In genomic region chr14:45239042-45239441, GRCm38 (mm10) we compare ENCODE assay signal across 18 mouse cellular contexts.
"Had no signal": no experiment of that assay in that cellular context is flagged by ENCODE, and none has a peak within 500 bp of the region (broad histone marks: within the 10 kb centered on the region; RNA-seq: fewer than 3 reads in every experiment).

No protein-coding gene starts in this region.

- DNase-seq: lung, adult 18-20 months; lung, embryonic 14.5 days; lung, postnatal 14 days; lung, postnatal 4 days; midbrain, embryonic 14.5 days; retina, postnatal 1 day; right cerebral cortex, adult 18-20 months; right cerebral cortex, postnatal 25 days; right cerebral cortex, postnatal 4 days; spleen, adult 18-20 months; thymus, adult 18-20 months; thymus, postnatal 14 days; thymus, postnatal 36 days had no signal

- H3K9me3 ChIP-seq: midbrain, embryonic 10.5 days; midbrain, embryonic 12.5 days; neural tube, embryonic 12.5 days had no signal

- H3K36me3 ChIP-seq: midbrain, embryonic 10.5 days; midbrain, embryonic 12.5 days; neural tube, embryonic 12.5 days had no signal

- H3K9ac ChIP-seq: liver, embryonic 14.5 days; lung, embryonic 14.5 days; midbrain, embryonic 12.5 days; neural tube, embryonic 12.5 days had no signal

- H3K4me3 ChIP-seq: midbrain, embryonic 10.5 days; midbrain, embryonic 12.5 days; neural tube, embryonic 12.5 days had no signal

- H3K27me3 ChIP-seq: midbrain, embryonic 12.5 days; neural tube, embryonic 12.5 days had no signal

- H3K27ac ChIP-seq: liver, embryonic 14.5 days; midbrain, embryonic 10.5 days; midbrain, embryonic 12.5 days; neural tube, embryonic 12.5 days had no signal

- ATAC-seq: midbrain, embryonic 16.5 days had no signal

- H3K4me2 ChIP-seq: lung, embryonic 14.5 days; midbrain, embryonic 12.5 days; neural tube, embryonic 12.5 days had no signal

- H3K4me1 ChIP-seq: midbrain, embryonic 10.5 days; midbrain, embryonic 12.5 days; neural tube, embryonic 12.5 days had no signal
